Mouse (Mus musculus): ENCODE results near the gene Chuk.
A peak's percentile ranks its signal among the peaks of the same experiment; 100 is the strongest.

The Chuk gene

DNA sequence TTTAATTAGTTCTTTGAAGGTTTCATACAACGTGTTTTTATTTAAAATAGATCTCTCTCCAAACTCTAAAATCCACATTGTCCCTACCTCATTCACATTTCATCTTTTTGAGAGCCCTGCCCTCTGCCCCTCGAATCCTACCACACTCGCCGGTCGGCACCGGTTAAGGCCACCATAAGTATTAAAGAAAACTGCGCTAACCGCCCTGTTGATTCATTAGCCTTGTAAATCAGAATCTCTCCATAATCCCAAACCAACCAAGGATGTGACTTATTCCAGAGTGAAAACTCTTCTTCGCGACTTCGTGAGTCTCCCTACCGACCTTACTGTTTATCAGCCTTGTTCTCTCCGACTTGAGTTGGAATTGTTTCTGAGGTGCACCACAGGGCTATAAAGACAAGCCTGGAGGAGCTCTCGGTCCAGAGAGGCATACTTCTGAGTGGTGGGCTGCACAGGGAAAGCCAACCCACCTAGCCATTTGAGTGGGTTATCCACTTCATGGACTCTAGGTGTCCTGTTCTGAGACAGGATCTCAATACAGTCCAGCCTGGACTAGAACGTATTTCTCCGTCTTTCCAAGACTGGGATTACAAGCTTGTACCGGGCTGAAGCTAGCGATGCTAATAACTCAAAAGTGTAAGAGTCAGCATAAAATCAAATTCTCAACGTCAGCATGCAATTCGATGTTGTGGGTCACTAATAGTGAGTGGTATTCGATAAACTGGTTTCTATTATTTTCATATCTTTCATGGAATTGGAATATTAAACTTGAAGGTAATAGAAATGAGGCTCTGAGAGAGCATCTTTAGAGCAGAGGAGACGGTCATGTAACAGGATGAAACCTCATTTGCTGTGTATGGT lies 611 bp upstream of the Chuk start:
- DNase-seq (ENCODE audit: low read depth, low spot score): no peak

DNA sequence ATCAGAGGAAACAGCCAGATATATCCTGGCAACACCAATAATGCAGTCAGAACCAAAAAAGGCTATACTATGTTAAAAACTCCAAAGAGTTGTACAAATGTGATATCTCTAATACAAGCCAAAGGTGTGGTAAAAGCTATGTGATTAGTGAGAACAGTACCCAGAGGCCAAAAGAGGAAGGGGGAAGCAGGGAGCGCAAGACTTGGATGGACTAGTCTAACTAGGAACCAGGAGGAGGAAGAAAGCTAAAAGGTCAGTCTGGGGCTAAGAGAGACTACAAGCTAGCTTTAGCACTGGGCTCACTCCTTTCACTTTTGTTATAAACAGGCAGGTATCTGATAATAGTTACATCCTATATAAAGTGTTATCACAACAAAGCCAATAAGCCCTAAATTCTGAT lies 2.9 kb downstream of the Chuk start:
- no peak for DNase-seq (ENCODE audit: low read depth, low spot score)

DNA sequence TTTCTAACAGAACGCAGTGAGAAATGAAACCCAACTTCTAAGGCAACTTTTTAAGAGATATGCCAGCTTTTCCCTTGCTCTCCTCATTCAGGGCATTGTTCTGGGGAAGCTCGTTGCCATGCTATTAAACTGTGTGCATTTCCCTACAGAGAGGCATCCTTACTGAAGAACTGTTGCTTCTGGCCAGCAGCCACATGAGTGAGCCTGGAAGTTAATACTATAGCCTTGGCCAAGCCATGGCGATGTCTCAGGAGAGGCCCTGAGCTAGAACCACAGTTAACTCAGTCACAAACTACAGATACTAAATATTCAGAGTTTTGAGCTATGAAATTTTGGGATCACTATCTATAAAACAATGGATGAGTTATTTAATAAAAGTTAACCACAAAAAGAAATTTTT lies 4.3 kb downstream of the Chuk start:
- no peak for DNase-seq (ENCODE audit: low read depth, low spot score)

DNA sequence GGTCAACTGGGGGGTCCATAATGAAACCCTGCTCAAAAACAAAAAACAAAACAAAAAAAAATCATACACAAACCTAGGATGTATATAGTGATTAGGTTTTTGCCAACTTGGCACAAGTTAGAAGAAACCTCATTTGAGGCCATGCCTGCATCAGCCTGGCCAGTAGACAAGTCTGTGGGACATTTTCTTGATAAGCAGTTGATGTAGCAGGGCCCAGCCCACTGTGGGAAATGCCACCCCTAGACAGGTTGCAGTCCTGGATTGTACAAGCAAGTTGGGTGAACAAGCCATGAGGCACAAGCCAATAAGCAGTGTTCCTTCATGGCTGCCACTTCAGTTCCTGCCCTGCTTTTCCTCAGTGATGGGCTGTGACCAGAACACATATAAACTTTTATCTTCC lies 6.4 kb downstream of the Chuk start:
- no peak for DNase-seq (ENCODE audit: low read depth, low spot score)

DNA sequence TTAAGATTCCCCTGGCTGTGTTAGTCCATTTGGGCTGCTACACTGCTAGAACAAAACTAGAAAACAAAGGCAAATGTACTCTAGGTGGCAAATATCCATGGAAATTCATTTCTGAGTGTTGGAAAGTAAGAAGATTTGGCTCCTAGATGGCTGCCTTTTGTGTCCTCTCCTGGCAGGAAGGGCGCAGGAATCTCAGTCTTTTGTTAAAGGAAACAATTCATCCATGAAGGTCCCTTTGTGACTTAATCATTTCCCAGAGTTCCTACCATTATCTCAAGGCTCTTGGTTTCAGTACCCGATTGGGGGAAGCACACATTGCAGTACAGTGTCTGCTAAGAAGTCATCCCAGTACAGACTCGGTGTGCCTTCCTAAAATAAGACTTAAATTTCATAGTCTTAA lies 21.0 kb downstream of the Chuk start:
- DNase-seq (ENCODE audit: low read depth, low spot score): no peak

DNA sequence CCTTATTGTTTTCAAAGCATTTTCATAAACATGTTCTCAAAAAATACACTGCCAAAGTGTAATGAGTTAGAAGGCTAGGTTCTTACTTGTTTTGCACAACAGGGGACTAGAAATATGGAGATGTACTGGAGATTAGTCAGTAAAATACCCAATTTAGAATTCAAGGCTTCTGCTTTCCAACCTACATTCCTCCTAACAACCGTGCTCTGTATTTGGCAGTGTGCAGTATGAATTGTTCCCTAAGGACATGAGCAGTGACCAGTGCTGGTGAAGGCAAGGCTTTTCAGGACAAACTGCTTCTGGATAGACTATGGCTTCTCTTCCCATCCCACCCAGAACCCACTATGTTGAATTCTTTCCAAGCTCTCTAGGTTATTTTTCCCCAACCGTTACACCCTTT lies 26.4 kb downstream of the Chuk start:
- DNase-seq (ENCODE audit: low read depth, low spot score): no peak

DNA sequence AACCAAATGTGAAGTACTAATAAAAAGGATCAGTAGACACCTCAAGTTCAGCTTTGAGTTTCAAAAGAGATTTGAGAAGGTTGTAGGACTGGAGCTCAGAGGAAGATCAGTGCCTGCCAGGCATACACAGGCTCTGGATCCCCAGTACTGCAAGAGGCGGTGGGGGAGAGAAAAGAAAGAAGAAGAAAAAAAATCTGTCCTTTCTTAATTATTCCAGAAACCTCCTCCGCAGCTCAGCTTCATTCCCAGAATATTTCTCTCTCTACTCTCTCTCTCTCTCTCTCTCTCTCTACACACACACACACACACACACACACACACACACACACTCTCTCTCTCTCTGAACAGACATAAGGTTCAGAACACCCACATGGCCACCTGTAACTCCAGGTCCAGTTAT lies 27.3 kb downstream of the Chuk start:
- DNase-seq (ENCODE audit: low read depth, low spot score): no peak

DNA sequence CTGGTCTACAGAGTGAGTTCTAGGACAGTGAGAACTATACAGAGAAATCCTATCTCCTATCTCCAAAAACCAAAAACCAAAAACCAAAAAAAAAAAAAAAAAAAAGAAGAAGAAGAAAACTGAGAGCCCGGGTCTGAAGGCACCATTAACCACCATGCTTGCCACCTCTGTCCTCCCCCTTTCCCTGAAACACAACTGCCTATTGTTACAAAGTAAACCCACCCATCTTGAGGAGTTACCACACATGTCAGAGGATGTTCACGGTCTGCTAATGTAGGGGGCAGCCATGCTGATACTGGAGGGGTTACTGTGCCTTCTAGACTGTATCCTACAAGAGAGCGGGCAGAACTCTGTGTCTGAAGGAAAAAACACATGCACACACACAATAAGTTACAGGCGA lies 30.3 kb downstream of the Chuk start:
- no peak for DNase-seq (ENCODE audit: low read depth, low spot score)

DNA sequence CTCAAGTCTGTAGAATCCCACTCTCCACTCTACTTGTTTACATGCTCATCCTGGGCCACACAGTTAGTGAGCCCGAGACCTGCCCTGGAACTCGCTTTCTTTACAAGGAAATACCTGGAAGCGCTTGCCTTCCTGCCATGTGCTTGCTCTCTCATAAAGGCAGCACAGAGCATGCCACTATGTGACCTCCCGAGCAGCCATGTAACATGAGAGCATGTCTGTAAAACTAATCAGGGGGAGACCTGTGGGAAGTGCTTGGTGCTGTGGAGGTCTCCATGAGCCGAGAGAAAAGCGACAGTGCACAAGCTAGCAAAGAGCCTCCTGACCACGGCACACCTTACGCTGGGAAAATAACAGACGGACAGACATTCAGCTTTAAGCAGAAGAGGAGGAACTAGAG lies 30.8 kb downstream of the Chuk start:
- DNase-seq (ENCODE audit: low read depth, low spot score): no peak

DNA sequence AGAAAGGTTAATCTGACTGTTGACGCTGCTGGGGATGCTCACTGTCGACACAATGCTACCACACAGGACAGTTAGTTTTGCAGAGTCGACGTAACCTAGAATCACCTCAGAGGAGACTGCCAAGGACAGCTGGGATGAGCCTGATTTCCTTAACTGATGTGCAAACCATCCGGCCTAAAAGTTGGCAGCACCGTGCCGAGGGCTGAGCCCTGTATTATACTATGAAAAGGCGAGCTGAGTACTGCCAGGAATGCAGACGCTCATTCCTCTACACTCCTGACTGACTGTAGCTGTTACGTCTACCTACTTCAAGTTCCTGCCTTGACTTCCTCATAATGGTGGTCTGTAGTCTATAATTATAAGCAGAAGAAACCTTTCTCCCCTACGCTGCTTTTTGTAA lies 32.3 kb downstream of the Chuk start:
- no peak for DNase-seq (ENCODE audit: low read depth, low spot score)

DNA sequence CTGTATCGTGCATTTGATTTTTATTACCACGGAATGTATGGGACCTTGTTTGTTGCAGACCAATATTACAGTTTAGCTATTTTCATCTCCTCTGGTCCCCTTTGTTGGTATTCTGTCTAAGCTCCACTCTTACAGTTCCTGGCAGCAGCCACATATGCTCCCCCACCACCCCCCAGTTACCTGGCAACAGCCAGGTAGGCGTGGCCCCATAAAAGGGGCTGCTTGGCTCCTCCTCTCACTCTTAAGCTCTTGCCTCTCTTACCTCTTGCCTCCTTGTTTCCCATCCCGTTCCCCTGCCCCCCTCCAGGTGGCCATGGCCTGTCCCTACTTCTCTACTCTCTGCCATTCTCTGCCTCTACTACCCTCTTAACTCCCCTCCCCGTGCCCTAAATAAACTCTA lies 36.1 kb downstream of the Chuk start:
- no peak for DNase-seq (ENCODE audit: low read depth, low spot score)

DNA sequence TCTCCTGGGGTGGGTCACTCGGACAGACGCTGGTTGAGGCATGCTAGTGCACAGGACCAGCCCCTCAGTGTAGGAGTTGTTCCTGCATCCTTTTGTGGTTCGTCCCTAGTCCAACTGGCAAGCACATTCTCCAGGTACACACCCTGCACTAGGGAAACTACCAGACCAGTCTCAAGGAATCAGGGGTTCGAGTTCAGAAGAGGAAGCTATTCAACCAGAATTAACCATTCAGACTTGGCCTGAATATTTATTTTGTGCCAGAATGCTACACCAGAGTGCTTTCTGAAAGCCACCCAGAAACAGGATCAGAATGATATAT lies 37.4 kb downstream of the Chuk start:
- DNase-seq (ENCODE audit: low read depth, low spot score): no peak

DNA sequence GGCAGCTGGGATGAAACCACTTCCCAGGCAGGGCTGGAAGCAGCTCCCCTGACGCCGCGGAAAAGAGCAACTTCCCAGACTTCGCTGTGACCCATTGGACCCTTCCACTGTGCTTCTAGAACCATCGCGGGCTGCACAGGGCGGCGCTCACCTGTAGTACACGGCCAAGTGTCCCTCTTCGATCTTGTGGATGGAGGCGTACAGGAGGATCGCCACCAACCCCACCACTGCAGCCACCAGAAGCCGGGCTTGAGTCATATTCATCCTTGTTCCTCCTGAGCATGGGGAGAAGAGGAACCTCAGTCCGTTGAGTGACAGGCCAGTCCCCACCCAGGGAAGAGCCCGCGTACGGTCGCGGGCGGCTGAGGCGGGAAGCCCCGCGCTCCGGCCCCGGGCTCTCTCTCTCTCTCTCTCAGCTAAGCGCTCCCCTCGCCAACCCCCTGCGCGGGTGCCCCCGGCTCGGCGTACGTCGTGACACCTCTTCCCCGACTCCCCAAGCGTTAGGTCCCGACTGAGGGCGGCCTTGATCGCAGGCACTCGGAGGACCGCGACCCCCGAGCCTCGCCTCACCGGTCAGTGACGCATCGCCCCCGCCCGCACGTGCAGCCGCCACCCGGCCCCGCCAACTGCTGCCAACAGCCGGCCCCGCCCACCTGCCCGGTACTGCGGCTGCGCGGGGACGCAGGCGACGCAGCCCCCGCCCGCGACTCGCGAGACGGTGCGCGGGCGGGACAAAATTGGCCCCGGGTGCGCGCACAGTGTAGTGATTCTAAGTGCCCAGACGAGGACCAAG lies 38.0 kb downstream of the Chuk start, which contains the start of gene Erlin1:
Gene Erlin1, minus strand, starts transcription at position 665 of the 793 bp plus-strand sequence.
- peak; percentile 66 for DNase-seq (ENCODE audit: low read depth, low spot score)

DNA sequence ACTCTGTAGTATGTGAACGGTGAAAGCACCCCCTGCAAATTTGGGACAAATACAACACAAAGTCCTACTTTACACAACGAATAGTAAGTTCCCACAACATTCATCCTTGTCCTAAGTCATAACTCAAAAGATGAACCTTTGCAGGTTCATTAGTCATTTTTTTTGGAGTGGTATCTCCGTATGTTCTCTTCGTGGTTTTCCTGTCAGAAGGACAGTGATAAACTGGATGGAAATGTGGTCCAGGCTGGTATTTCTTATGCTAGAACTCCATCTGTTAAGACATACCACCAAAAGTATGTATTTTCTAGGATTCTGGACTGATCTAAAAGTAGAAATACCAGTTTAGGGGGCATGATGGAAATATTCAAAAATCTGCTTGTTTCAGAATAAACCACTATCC lies 39.0 kb downstream of the Chuk start:
- no peak for DNase-seq (ENCODE audit: low read depth, low spot score)

DNA sequence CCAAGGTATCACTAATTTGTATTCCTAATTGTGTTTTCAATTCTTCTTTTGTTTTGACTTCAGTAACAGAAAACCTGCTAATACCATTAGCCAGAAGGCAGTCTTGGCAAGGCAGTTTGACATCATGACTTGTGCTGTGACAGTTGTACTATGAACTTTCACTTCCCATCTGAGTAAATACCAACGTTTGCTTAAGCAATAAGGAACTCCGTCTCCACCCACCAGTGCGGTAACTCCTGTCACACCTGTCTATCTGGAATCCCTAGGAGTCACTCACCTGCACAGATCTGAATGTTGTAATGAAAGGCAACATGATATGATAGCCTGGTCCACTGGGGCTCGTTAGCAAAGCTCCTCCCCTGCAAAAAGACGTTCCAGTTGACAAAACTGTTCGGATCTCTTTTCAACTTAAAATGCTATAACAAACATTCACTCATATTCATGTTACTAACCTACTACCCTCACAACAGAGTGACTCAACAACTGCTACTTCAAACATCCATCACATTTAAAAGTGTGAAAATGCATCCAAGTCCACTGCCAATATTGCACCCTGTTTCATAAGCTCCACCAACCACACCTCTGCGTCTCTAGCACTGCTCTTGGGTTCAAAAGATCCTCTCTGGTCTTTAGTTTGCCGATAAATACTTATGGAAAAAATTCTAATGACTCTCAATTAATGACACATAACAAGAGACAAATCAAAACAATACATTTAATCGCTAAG lies 39.8 kb downstream of the Chuk start:
- DNase-seq (ENCODE audit: low read depth, low spot score): no peak

DNA sequence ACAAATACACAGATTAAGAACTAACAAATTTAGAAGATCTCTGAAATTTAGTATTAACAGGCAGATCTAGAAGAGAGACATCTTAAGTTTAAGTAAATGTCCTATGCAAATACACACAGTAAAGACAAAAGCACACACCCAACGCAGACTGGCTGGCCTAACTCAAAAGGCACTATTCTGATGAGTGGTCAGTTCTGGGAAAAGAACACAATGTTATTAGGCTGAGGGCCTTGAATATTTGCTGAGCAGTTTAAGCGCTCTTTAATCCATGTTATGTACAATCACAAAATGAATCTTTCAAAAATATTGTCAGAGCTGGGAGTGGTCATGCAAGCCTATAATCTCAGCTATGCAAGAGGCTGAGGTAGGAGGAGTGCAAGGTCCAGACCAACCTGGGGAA lies 42.5 kb downstream of the Chuk start:
- no peak for DNase-seq (ENCODE audit: low read depth, low spot score)

DNA sequence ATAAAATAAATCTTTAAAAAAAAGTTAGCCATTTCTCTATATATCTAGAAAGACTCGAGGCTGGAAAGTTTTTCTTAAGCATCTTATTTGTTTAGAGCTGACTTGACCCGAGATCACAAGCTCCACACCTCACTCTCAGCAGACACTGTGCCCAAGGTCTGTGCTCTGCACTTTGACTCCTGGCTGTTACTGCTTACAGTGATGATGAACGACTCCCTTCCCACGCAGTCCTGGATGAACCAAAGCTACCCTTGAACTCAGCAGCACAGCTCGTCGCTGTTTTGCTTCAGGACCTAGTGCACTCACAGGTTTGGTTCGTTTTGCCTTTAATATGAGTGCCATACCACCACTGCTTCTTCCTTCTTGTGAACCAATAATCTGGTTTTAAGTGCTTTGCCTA lies 43.5 kb downstream of the Chuk start:
- no peak for DNase-seq (ENCODE audit: low read depth, low spot score)

DNA sequence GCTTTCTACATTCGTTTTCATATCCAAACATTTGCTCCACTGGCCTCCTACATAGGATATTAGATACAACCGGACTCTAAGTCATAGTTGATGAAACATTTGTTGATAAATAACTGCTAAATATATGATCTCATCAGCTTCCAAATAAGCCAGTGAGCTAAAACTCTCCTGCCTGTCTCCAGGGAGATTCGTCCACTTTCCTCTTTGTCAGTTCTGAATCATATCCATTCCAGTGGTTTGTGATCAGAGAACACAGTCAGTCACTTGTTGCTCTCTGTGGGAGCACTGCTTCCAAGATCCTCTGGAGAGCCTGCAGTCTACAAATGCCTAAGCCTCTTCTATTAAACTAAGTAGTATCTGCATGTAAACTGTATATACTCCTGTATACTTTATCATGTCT lies 47.1 kb downstream of the Chuk start:
- DNase-seq (ENCODE audit: low read depth, low spot score): no peak

DNA sequence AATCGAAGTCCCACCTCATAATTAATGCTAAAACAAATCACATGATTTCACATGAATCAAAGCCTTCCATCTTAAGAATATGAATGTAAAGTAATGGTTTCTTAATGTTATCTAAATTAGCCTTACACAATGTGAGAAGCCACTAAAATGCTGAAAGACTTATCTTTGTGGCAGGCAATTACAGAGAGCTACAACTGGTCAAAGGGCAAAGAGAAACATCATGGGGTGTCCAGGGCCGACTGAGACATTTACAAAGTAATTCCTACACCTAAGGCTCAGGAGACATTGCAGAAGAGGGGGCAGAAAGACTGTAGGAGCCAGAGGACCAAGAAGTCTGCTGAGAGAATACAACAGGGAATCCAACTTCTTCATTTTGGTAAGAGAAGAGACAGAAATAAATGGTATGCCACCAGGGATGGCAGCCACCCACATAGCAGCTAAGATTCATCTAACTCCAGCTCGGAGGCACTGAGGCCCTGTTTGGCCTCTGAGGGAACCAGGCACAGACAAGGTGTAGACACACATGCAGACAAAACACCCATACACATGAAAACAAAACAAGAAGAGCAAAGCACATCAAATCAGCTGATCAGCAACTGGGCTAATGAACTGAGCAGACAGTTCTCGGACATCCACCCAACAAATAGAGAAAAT lies 52.0 kb downstream of the Chuk start:
- no peak for DNase-seq (ENCODE audit: low read depth, low spot score)

DNA sequence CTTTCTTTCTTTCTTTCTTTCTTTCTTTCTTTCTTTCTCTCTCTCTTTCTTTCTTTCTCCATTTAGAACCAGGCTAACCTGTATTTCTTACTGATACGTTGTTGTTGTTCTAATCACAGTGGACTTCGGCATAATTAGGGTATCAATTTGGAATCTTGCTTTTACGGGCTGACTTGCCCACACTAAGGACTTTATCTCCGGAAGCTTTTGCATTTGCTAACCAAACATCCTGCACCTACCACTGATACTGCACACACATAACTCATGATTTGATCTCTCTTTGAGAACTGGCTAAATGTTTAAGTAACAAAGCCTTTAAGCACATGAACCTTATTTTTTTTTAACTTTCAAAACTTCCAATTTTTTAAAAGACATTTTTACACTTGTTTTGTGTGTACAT lies 56.9 kb downstream of the Chuk start:
- DNase-seq (ENCODE audit: low read depth, low spot score): no peak

DNA sequence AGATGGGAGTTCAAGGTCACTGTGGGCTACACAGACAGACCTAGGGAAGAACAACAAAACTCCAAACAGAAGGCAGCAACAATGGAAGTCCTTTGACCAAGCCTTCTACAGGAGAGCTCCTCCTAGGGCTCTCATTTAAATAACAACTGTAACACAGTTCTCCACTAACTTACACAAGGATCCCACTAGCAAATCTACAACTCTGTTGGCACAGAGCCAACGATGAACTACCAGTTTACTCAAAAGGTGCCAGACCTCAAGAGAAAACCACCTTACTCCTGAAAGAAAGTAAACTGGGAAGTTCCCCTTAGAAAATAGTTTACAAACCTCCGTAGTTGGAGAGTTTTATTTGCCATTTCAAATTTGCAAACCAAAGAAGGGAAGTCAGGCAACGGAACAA lies 58.0 kb downstream of the Chuk start:
- no peak for DNase-seq (ENCODE audit: low read depth, low spot score)

DNA sequence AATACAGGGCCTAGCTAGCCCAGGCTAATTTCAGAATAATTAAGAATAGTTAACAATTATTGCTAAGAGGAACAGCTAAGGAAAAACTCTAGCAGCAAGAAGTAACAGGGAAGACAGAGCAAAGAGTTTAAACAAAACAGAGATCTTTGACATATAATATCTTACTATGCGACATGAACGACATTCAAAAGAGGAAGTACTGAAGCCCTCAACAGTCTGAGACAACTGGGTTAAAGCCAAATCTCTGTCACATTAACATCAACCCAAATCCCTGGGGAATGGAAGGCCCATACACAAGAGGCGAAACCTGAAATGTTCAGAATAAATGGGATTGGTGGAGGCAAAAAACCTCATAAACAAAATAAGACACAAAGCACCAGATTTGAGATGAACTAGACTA lies 61.4 kb downstream of the Chuk start:
- DNase-seq (ENCODE audit: low read depth, low spot score): no peak

Measured in brain, embryonic 18.5 days (tissue).